Mouse (Mus musculus): ENCODE measurements at regions not wholly inside any gene's neighbourhood (a gene's known extent, or its start where the extent isn't known, plus 50 kb on each side); places are given as distances from the start of the nearest gene placed in this dataset.
"Not testable (repeated sequence)": the region's sequence is repeated elsewhere in the genome, so short reads cannot be mapped to it uniquely, and the experiment has no call there.

DNA sequence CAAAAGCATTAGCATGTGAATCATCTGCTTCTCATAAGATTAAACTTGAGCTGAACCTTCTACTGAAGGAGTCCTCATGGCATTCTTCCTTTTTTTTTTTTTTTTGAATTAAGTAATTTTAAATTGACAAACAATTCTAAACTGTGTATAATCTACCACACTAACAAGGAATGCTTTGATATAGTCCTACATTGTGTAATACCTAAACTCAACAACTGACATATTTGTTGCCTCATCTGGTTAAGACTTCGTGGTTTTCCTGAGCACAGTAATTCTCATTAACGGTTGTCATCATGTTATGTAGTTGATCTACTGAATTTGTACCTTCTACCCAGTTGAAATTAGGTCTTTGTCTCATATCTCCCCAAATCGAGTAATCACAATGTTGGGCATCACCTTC is 83.9 kb upstream of the Hcrtr2 start:
- no peak for DNase-seq (ENCODE audit: low read depth, low spot score)

DNA sequence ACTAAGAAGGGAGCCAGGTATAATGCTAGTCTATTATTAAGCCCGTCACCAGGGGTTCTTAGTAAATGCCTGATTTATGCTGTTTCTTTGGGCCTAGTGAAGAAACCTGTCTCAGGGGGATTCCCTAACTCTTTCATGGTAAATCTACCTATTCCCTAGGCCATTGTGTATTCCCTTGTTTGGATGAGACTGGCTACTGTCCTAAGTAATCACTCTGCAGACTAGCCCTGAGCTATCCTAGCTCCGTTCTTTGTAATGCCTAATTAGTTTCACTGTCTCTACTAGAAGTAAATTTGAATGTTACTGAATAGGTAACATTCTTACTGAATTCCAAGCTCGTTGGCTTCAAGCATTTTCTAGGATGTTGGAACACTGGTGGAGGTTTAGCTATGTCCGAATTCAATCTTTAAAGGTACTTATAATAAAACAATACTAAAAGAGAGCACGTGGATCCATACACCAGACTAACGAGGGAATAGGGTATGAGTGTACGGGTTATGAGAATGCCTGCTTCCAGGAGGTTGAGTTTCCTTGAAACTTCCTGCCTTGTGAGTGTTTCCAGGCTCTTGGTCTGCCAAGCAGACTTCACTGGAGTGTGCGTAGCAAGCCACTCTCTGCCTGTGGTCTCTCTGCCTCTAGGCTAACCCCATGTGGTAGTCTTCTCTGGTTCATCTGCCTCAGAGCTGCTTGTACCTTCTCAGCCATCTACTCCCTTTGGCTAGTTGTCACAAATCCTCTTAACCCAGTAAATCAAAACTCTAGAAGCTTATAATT is 78.4 kb upstream of the Hcrtr2 start:
- not testable (repeated sequence) for DNase-seq (ENCODE audit: low read depth, low spot score)

DNA sequence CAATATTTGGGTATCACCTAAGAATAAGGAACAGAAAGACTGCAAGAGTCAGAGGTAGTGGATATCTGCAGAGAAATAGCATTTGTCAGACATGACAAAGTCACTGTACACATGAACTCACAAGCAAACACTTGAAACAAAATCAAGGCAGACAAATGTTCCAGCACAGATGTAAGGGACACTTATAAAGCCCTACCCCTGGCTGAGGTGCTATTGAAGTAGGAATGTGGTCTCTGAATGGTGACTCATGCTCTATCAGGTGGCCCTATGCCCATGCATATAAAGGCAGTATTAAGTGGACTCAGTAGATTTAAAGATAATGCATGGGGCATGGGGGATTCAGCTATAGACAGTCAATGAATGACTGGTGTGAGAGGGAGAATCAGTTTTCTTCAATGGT is 77.2 kb upstream of the Hcrtr2 start:
- no peak for DNase-seq (ENCODE audit: low read depth, low spot score)

DNA sequence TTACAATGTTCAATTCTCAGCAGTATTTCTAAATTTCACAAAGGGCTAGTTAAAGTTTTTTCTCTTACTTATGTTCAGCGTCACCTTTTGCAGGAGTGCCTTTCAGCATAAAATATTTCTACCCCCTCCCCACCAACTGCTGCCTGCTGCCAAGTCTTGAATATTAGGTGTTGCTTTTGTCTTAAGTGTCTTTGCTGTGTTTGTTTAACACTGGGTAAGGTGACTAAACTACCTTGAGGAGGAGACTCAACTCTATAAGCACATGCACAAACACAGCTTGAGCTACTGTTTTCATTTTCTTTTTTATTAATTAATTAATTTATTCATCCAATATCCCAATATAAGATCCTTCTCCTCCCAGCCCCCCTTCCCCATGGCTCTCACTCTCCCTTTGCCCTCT is 70.1 kb upstream of the Hcrtr2 start:
- DNase-seq (ENCODE audit: low read depth, low spot score), result no peak

DNA sequence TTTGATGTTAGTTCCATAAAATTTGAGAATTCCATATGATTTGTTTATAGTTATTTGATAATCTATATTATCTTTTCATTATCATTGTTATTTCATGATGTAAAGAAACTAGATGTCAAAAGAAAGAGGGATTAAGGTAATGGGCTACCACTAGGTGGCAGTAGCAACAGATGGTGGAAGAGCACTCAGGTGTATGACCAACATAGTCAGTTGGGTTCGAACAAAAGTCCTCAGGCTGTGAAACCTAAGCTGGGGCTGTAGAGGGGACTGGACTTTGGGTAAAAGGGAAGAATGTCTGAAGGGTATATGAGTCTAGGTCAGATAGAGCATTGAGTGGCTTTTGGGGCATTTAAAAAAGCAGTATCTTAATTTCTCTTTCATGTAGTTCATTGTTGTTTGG is 67.2 kb upstream of the Hcrtr2 start:
- DNase-seq (ENCODE audit: low read depth, low spot score), result peak; percentile 22

Data from embryo, embryonic 11.5 days (tissue).